Mouse (Mus musculus): ENCODE results near the gene Kbtbd6. TPM values are rescaled to one million over a fixed set of nuclear protein-coding genes. Genes with fewer than 3 reads are reported as not detected.

Gene Kbtbd6
- polyA plus RNA-seq, 1 experiment from 2014 or later = 5.7 TPM

DNA sequence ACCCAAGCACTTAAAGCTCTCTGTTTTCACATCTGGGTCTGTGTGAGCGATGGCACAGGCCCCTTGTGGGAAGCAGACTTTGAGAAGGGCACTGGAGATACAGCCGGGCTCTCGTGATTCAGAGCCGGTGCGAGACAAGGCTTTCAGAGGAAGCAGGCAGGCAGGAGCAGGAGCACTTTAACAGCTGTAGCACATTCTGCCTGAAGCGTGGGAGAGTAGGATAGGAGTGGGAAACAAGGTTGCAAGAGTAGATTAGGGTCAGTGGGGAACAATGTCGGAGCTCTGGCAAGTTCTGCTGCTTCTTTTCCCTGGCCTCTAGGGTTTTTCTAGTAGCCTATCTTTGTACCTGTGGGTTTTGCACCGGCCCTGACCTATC, 35.0 kb downstream of the Kbtbd6 start:
- WGBS = 27% methylated on average over 8 of the region's 8 CpGs
- Histone ChIP-seq H3K4me3 (peak overlapping the region; percentile 51), H3K4me1 (peaks cover 40% of the 10 kb centered on the region), H3K9me3 (no peaks in the 10 kb centered on the region), H3K27ac (peak overlapping the region; percentile 20; the same call in 1 of the 2 replicates), H3K27me3 (ENCODE audit: poor library complexity, severe bottlenecking) (peaks cover 21% of the 10 kb centered on the region), H3K36me3 (replicated peaks) (no peaks in the 10 kb centered on the region)
- peak; percentile 21 for DNase-seq (ENCODE audit: extremely low spot score, low spot score)

DNA sequence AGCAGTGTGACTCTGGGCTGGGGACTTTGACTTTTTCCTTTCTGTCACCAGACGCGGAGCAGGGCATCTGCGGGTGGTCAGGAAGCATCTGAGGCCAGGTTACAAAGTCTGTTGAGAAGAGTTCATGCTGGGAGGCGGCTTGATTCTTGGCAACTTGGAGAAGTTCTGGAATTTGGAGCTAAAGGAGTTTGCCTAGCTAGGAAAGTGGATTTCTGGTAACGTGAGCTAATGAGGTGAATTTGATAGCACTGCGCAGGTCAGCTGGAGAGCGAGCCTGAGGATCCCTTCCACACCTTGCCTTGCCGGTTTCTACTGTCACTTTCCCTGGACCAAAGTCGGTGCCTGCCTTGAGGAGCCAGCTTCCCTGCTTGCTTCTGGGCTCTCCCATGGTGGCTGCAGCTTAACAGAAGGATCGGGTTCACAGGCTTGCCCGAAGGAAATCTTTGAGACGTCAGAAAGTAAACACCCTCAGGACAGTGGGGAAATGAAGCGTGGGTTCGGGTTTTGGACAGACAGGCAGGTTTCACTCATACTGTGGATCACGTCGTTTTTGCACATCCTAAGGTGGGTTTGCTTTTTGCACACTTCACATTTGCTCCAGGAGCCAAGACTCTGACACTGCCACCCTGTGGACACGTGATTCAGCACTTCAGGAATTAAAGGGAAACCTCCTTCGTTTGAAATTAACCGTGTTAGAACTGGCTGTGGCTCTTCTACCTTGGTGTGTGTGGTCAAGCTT, 35.5 kb downstream of the Kbtbd6 start:
- H3K4me3 ChIP-seq = peak overlapping the region; percentile 51
- H3K36me3 ChIP-seq (replicated peaks) = 0 out of 2 replicates have a peak, but pooled peaks cover 1% of the 10 kb centered on the region
- peak; percentile 43 for DNase-seq (ENCODE audit: extremely low spot score, low spot score)
- peaks cover 40% of the 10 kb centered on the region for H3K4me1 ChIP-seq
- H3K27ac ChIP-seq = peak overlapping the region; percentile 20
- WGBS = 3% methylated on average over 19 of the region's 19 CpGs
- no peaks in the 10 kb centered on the region for H3K9me3 ChIP-seq
- H3K27me3 ChIP-seq (ENCODE audit: poor library complexity, severe bottlenecking) = peaks cover 21% of the 10 kb centered on the region

DNA sequence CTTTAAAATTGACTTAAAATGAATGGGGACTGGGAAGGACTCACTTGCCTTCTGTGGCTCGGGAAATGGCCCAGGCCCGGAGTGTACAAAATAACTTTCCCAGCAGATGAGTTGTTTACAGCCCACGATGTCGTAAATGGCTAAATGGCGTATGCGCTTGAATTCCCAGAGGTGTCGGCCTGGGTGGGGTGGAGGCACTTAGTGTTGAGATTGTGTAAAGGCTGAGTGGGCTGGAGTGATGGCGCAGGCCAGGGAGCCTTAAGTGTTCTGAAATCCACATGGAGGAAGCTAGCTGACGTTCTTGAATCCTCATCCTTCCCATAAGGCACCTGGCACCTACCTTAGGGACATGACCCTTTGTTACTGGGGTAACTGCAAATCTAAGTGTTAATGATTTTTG, 36.9 kb downstream of the Kbtbd6 start:
- WGBS = 94% methylated on average over 9 of the region's 9 CpGs
- no peak for DNase-seq (ENCODE audit: extremely low spot score, low spot score)
- Histone ChIP-seq H3K4me1 (peaks cover 28% of the 10 kb centered on the region), H3K27me3 (ENCODE audit: poor library complexity, severe bottlenecking) (peaks cover 21% of the 10 kb centered on the region), H3K9me3 (no peaks in the 10 kb centered on the region), H3K36me3 (replicated peaks) (0 out of 2 replicates have a peak, but pooled peaks cover 2% of the 10 kb centered on the region), H3K4me3 (no peak overlapping the region), H3K27ac (no peak overlapping the region)

DNA sequence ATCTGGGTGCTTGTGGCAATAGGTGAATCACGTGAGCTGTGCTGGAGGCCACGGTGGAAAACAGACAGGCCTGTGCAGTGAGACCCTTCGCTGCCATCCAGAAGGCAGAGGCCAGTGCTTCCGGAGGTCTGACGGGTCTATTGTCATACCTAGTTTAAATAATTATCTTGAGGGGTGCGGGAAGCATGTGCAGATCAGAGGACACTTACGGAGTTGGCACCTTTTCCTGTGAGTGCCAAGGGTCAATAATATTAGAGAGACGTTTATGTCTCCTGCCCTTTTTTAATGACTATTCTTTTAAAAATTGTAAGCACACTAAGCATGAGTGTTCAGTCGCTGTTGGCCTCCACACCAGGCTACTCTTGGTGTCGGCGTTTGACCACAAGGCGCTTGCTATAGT, 37.5 kb downstream of the Kbtbd6 start:
- H3K27me3 ChIP-seq (ENCODE audit: poor library complexity, severe bottlenecking) = peaks cover 21% of the 10 kb centered on the region
- H3K9me3 ChIP-seq = no peaks in the 10 kb centered on the region
- no peak overlapping the region for H3K4me3 ChIP-seq
- H3K27ac ChIP-seq = no peak overlapping the region
- DNase-seq (ENCODE audit: extremely low spot score, low spot score) = no peak
- peaks cover 22% of the 10 kb centered on the region for H3K4me1 ChIP-seq
- H3K36me3 ChIP-seq (replicated peaks) = 0 out of 2 replicates have a peak, but pooled peaks cover 2% of the 10 kb centered on the region
- WGBS = 93% methylated on average over 12 of the region's 12 CpGs

- Histone ChIP-seq H3K4me3 (no peak overlapping the region), H3K27me3 (ENCODE audit: poor library complexity, severe bottlenecking) (peaks cover 19% of the 10 kb centered on the region), H3K4me1 (peaks cover 17% of the 10 kb centered on the region), H3K36me3 (replicated peaks) (0 out of 2 replicates have a peak, but pooled peaks cover 2% of the 10 kb centered on the region), H3K27ac (no peak overlapping the region), H3K9me3 (no peaks in the 10 kb centered on the region)
- DNase-seq (ENCODE audit: extremely low spot score, low spot score) = no peak
- 75% methylated on average over 3 of the region's 3 CpGs for WGBS
Measured at GRCm38 (mm10) chr14:79490246-79490645, 38.6 kb downstream of the Kbtbd6 start.

- H3K27me3 ChIP-seq (ENCODE audit: poor library complexity, severe bottlenecking) = no peaks in the 10 kb centered on the region
- no peak overlapping the region for H3K27ac ChIP-seq
- no peaks in the 10 kb centered on the region for H3K9me3 ChIP-seq
- 83% methylated on average over 6 of the region's 6 CpGs for WGBS
- H3K36me3 ChIP-seq (replicated peaks) = 0 out of 2 replicates have a peak, but pooled peaks cover 2% of the 10 kb centered on the region
- no peaks in the 10 kb centered on the region for H3K4me1 ChIP-seq
- no peak for DNase-seq (ENCODE audit: extremely low spot score, low spot score)
- H3K4me3 ChIP-seq = no peak overlapping the region
Measured at GRCm38 (mm10) chr14:79494349-79494748, 42.7 kb downstream of the Kbtbd6 start.

- DNase-seq (ENCODE audit: extremely low spot score, low spot score) = no peak
- no peaks in the 10 kb centered on the region for H3K36me3 ChIP-seq (replicated peaks)
- no peaks in the 10 kb centered on the region for H3K4me1 ChIP-seq
- H3K9me3 ChIP-seq = no peaks in the 10 kb centered on the region
- no peaks in the 10 kb centered on the region for H3K27me3 ChIP-seq (ENCODE audit: poor library complexity, severe bottlenecking)
- no peak overlapping the region for H3K4me3 ChIP-seq
- H3K27ac ChIP-seq = no peak overlapping the region
- WGBS = 88% methylated on average over 9 of the region's 9 CpGs
Measured at GRCm38 (mm10) chr14:79499326-79499725, 47.7 kb downstream of the Kbtbd6 start.

DNA sequence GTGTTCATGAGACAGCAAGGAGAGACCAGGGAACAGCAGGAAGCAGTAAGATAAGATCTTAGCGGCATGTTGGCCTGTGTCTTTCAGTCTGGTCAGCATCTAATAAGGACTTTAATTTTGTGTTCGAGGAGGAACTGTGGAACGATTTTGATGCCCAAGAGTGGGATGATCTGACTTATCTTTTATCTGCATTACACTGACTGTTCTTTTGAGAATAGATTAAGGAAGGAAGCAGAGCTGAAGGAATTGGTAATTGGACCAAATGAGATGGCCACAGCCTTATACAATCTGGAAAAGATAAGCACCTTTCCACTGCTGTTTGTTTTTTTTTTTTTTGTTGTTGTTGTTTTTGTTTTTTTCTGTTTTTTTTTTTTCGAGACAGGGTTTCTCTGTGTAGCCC, 49.1 kb downstream of the Kbtbd6 start:
- no peak for DNase-seq (ENCODE audit: extremely low spot score, low spot score)
- Histone ChIP-seq H3K27me3 (ENCODE audit: poor library complexity, severe bottlenecking) (no peaks in the 10 kb centered on the region), H3K4me3 (no peak overlapping the region), H3K36me3 (replicated peaks) (no peaks in the 10 kb centered on the region), H3K4me1 (no peaks in the 10 kb centered on the region), H3K9me3 (no peaks in the 10 kb centered on the region), H3K27ac (no peak overlapping the region)
- 80% methylated on average over 4 of the region's 4 CpGs for WGBS

DNA sequence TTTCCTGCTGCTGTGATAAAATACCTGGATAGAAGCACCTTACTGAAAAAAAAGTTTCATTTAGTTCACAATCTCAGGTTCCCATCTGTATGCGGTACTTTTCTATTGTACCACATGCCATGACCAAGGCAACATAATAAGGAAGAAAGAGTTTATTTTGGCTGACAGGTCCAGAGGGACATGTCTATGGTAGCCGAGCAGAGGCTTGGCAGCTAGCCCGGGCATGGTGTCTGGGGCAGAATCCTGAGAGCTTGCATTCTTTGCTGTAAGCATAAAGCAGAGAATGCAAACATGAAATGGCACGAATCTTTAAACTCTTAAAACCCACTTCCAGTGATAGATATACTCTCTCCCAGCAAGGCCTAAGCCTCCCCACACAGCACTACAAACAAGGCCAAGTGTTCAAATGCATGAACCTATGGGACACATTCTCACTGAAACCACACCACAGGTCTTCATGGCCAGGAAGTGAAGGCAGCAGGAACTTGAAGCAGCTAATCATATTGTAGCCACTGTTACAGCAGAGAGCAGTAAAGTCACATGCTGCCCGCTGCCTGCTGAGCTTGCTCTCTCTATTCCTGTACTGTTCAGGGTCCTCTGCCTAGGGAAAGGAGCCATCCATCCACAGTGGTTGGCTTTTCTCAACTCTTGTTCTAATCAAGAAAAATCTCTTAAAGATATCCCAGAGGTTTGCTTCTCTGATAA, 51.9 kb downstream of the Kbtbd6 start:
- H3K27ac ChIP-seq = no peak overlapping the region
- peaks cover 7% of the 10 kb centered on the region for H3K4me1 ChIP-seq
- H3K4me3 ChIP-seq = no peak overlapping the region
- no peak for DNase-seq (ENCODE audit: extremely low spot score, low spot score)
- no peaks in the 10 kb centered on the region for H3K9me3 ChIP-seq
- no peaks in the 10 kb centered on the region for H3K36me3 ChIP-seq (replicated peaks)
- WGBS = 91% methylated on average over 5 of the region's 5 CpGs
- no peaks in the 10 kb centered on the region for H3K27me3 ChIP-seq (ENCODE audit: poor library complexity, severe bottlenecking)

Other genes starting within 250 kb of the Kbtbd6 start
- gene Zfp957, start 204.5 kb upstream of the Kbtbd6 start, polyA plus RNA-seq (2016; fragmentation: Nextera tagmentation; extraction: Ambion mirVana) = not detected in 2 replicates
- gene Rgcc, start 150.2 kb upstream of the Kbtbd6 start, polyA plus RNA-seq (2016; fragmentation: Nextera tagmentation; extraction: Ambion mirVana) = 52.1 and 60.1 TPM in 2 replicates
- 50.7 and 51.8 TPM in 2 replicates for gene Naa16, start 61.1 kb upstream of the Kbtbd6 start, polyA plus RNA-seq (2016; fragmentation: Nextera tagmentation; extraction: Ambion mirVana)
- 9.3 and 11.5 TPM in 2 replicates for gene Mtrf1, start 54.1 kb upstream of the Kbtbd6 start, polyA plus RNA-seq (2016; fragmentation: Nextera tagmentation; extraction: Ambion mirVana)
- gene Kbtbd7, start 25.3 kb upstream of the Kbtbd6 start, polyA plus RNA-seq (2016; fragmentation: Nextera tagmentation; extraction: Ambion mirVana) = 11.2 and 11.7 TPM in 2 replicates
- 3.8 TPM in 2 replicates for gene Elf1, start 29.4 kb downstream of the Kbtbd6 start, polyA plus RNA-seq (2016; fragmentation: Nextera tagmentation; extraction: Ambion mirVana)
- 45.6 and 51.5 TPM in 2 replicates for gene Wbp4, start 29.7 kb downstream of the Kbtbd6 start, polyA plus RNA-seq (2016; fragmentation: Nextera tagmentation; extraction: Ambion mirVana)
- 152 and 162 TPM in 2 replicates for gene Sugt1, start 135.9 kb downstream of the Kbtbd6 start, polyA plus RNA-seq (2016; fragmentation: Nextera tagmentation; extraction: Ambion mirVana)
- 1.7 TPM in 2 replicates for gene Cnmd, start 210.3 kb downstream of the Kbtbd6 start, polyA plus RNA-seq (2016; fragmentation: Nextera tagmentation; extraction: Ambion mirVana)